Mouse (Mus musculus) embryonic facial prominence, embryonic 13.5 days (tissue): ENCODE measurements at regions not wholly inside any gene's neighbourhood (a gene's known extent, or its start where the extent isn't known, plus 50 kb on each side); places are given as distances from the start of the nearest gene placed in this dataset.

Experiments used
- ATAC-seq: fragments of 200-750 bp; cut with Nextera tagmentation; 2 replicates; pipeline ENCODE4 v1.8.0; 2017; ENCODE audit warnings: low read depth; ENCODE audit not compliant: insufficient number of reproducible peaks, insufficient read depth, low FRiP score, low TSS enrichment
- H3K27ac ChIP-seq: fragments of 300-500 bp; sonication (generic); 2 replicates; pipeline ENCODE4 v1.5.1; 2015; ENCODE audit warnings: moderate library complexity, mild to moderate bottlenecking, inconsistent platforms
- H3K27me3 ChIP-seq: fragments of 300-500 bp; sonication (generic); 2 replicates; pipeline ENCODE4 v1.6.1; 2015; ENCODE audit warnings: mild to moderate bottlenecking, inconsistent platforms
- H3K36me3 ChIP-seq: fragments of 300-500 bp; sonication (generic); 2 replicates; pipeline ENCODE4 v1.6.1; 2015; ENCODE audit warnings: mild to moderate bottlenecking, inconsistent platforms
- H3K4me1 ChIP-seq: fragments of 300-500 bp; sonication (generic); 2 replicates; pipeline ENCODE4 v1.6.1; 2015; ENCODE audit warnings: inconsistent platforms
- H3K4me2 ChIP-seq: fragments of 300-500 bp; sonication (generic); 2 replicates; pipeline ENCODE4 v1.6.1; 2015; ENCODE audit warnings: moderate library complexity, mild to moderate bottlenecking, inconsistent platforms
- H3K4me3 ChIP-seq: fragments of 300-500 bp; sonication (generic); 2 replicates; pipeline ENCODE4 v1.5.1; 2015; ENCODE audit warnings: mild to moderate bottlenecking, inconsistent platforms
- H3K9ac ChIP-seq: fragments of 300-500 bp; sonication (generic); 2 replicates; pipeline ENCODE4 v1.6.1; 2015; ENCODE audit warnings: mild to moderate bottlenecking, inconsistent platforms
- H3K9me3 ChIP-seq: fragments of 300-500 bp; sonication (generic); 2 replicates; pipeline ENCODE4 v1.6.1; 2016; ENCODE audit warnings: inconsistent platforms
- WGBS: fragments of 180-500 bp; shearing (Covaris S2); methylation state at CpG from one replicate; pipeline ENCODE4 v1.1.7; 2015; ENCODE audit warnings: mixed read lengths; 5-methylcytosine and 5-hydroxymethylcytosine counted together

DNA sequence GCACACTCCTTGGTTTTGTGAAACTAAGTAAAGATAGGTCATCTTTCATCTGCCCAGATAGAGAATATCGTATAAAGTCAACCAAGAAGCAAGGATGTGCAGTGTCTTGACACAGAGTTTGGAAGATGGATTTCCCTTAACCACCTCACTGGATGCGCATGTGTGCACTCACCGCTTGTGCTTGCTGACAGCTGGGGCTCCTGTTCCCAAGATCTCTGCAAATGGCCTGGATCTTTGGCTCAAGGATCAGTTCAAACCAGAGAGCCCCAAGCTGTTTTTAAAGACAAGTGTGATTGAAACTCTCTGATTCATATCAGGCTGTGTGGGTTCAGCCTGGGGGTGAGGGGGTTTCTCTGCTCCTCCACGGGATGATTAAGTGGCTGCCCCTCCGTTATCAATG, 288.6 kb upstream of the Lyplal1 start:
- Histone ChIP-seq H3K4me3 (no peak overlapping the region), H3K4me2 (no peak overlapping the region), H3K4me1 (peaks cover 26% of the 10 kb centered on the region), H3K9ac (no peak overlapping the region), H3K27ac (no peak overlapping the region), H3K9me3 (no peaks in the 10 kb centered on the region), H3K36me3 (no peaks in the 10 kb centered on the region), H3K27me3 (no peaks in the 10 kb centered on the region)
- WGBS = 63% methylated on average over 5 of the region's 5 CpGs
- ATAC-seq = no peak

DNA sequence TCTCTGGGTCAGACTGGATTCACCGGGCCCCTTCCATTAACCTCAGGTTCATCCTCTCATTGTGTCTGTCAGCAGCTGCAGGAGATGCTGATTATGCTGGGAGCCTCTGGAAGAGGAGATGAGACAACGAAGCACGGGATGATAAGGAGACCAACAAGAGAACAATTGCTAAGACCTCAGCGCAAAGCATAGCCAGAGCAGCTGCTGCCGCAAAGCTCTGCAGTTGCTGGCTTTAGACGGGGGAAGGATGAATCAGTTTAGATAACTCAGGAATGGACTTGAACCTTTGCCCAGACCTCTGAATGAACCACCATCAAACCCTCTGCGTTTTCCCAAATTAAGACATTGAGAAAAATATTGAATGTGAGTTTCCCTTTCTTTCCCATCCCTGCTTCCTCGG, 282.7 kb upstream of the Lyplal1 start:
- Histone ChIP-seq H3K27ac (no peak overlapping the region), H3K36me3 (no peaks in the 10 kb centered on the region), H3K27me3 (no peaks in the 10 kb centered on the region), H3K4me3 (no peak overlapping the region), H3K9ac (no peak overlapping the region), H3K4me1 (peaks cover 11% of the 10 kb centered on the region; the same call in 1 of the 2 replicates), H3K4me2 (no peak overlapping the region), H3K9me3 (no peaks in the 10 kb centered on the region)
- ATAC-seq = no peak
- WGBS = 51% methylated on average over 8 of the region's 8 CpGs

- Histone ChIP-seq H3K9ac (no peak overlapping the region), H3K4me3 (no peak overlapping the region), H3K4me2 (no peak overlapping the region), H3K27ac (no peak overlapping the region), H3K4me1 (no peaks in the 10 kb centered on the region), H3K9me3 (no peaks in the 10 kb centered on the region), H3K27me3 (no peaks in the 10 kb centered on the region), H3K36me3 (no peaks in the 10 kb centered on the region)
- WGBS = 41% methylated on average over 5 of the region's 5 CpGs
- no peak for ATAC-seq
Measured at GRCm38 (mm10) chr1:186393005-186393404, 275.9 kb upstream of the Lyplal1 start.

- peaks cover 8% of the 10 kb centered on the region for H3K4me1 ChIP-seq
- H3K27ac ChIP-seq = no peak overlapping the region
- no peak overlapping the region for H3K4me2 ChIP-seq
- H3K36me3 ChIP-seq = no peaks in the 10 kb centered on the region
- ATAC-seq = no peak
- no peak overlapping the region for H3K4me3 ChIP-seq
- H3K9ac ChIP-seq = no peak overlapping the region
- 68% methylated on average over 4 of the region's 4 CpGs for WGBS
- no peaks in the 10 kb centered on the region for H3K9me3 ChIP-seq
- no peaks in the 10 kb centered on the region for H3K27me3 ChIP-seq
Measured at GRCm38 (mm10) chr1:186384440-186384839, 267.3 kb upstream of the Lyplal1 start.

- H3K36me3 ChIP-seq = no peaks in the 10 kb centered on the region
- H3K9me3 ChIP-seq = no peaks in the 10 kb centered on the region
- 73% methylated on average over 2 of the region's 2 CpGs for WGBS
- H3K27me3 ChIP-seq = no peaks in the 10 kb centered on the region
- H3K27ac ChIP-seq = no peak overlapping the region
- no peak for ATAC-seq
- H3K9ac ChIP-seq = no peak overlapping the region
- no peak overlapping the region for H3K4me2 ChIP-seq
- no peak overlapping the region for H3K4me3 ChIP-seq
- peaks cover 8% of the 10 kb centered on the region for H3K4me1 ChIP-seq
Measured at GRCm38 (mm10) chr1:186383453-186383852, 266.3 kb upstream of the Lyplal1 start.

DNA sequence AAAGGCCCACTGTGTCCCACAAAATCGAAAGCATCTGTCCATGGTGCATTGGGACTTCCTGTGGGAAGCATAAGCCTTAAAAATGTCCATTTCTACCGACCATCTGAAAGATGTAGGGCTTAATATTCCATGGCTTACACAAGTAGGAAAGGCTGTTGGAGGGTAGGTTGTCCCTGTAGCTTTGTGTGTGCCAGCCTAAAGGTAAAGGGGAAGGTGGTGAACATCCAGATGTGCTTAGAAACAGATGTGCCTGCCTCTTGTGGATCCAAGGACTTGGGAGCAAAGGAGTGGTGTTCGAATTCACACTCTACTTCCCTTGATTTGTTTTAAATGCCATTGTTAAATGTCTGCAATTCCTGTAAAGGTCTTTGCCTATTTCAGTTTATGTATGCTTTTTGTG, 265.9 kb upstream of the Lyplal1 start:
- Histone ChIP-seq H3K27ac (no peak overlapping the region), H3K4me2 (no peak overlapping the region), H3K4me1 (peaks cover 8% of the 10 kb centered on the region), H3K36me3 (no peaks in the 10 kb centered on the region), H3K9ac (no peak overlapping the region), H3K27me3 (no peaks in the 10 kb centered on the region), H3K4me3 (no peak overlapping the region), H3K9me3 (no peaks in the 10 kb centered on the region)
- WGBS = 65% methylated on average over 3 of the region's 3 CpGs
- ATAC-seq = no peak

- no peak overlapping the region for H3K4me3 ChIP-seq
- no peak overlapping the region for H3K4me2 ChIP-seq
- no peaks in the 10 kb centered on the region for H3K27me3 ChIP-seq
- H3K9ac ChIP-seq = no peak overlapping the region
- no peaks in the 10 kb centered on the region for H3K9me3 ChIP-seq
- WGBS = 47% methylated on average over 10 of the region's 10 CpGs
- peaks cover 8% of the 10 kb centered on the region for H3K4me1 ChIP-seq
- peak overlapping the region; percentile 73 for H3K27ac ChIP-seq
- ATAC-seq = no peak
- no peaks in the 10 kb centered on the region for H3K36me3 ChIP-seq
Measured at GRCm38 (mm10) chr1:186379938-186380847, 263.1 kb upstream of the Lyplal1 start.

- no peak overlapping the region for H3K4me2 ChIP-seq
- H3K4me1 ChIP-seq = peaks cover 22% of the 10 kb centered on the region
- no peak overlapping the region for H3K27ac ChIP-seq
- H3K27me3 ChIP-seq = no peaks in the 10 kb centered on the region
- H3K9ac ChIP-seq = no peak overlapping the region
- ATAC-seq = no peak
- 90% methylated on average over 9 of the region's 9 CpGs for WGBS
- no peaks in the 10 kb centered on the region for H3K9me3 ChIP-seq
- no peaks in the 10 kb centered on the region for H3K36me3 ChIP-seq
- H3K4me3 ChIP-seq = no peak overlapping the region
Measured at GRCm38 (mm10) chr1:186376906-186377623, 260.0 kb upstream of the Lyplal1 start.

DNA sequence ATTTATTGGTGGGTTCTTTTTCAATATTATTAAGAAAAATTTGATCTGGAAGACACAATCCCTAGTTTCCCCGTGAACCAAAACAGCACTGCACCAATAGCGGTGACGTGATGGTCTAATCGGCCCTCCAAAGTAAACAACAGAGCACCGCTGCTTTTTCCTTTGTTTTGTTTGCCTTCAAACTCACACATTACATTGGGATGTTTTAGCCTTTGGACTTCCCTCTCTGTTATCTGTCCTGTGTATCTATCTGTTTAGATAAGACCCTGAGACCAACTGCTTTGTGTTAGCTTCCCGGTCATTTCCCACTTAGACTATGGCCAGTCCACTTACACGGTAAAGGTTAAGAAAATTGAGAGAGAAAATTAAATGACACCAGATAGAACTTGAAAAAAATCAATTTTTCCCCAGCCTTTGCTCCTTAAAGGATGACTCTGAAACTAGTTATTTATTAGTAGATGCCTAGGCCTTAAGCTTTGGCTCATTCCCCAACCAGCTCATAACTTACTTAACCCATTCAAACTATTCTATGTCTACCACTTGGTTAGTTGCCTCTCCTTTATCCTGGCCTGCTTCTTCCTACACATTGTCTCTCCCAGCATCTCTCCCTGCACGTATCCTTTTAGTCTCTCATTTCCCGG, 257.0 kb upstream of the Lyplal1 start:
- Histone ChIP-seq H3K27me3 (no peaks in the 10 kb centered on the region), H3K9ac (no peak overlapping the region), H3K4me2 (no peak overlapping the region), H3K4me3 (no peak overlapping the region), H3K9me3 (0 out of 2 replicates have a peak, but pooled peaks cover 3% of the 10 kb centered on the region), H3K27ac (peak overlapping the region; percentile 60), H3K36me3 (no peaks in the 10 kb centered on the region), H3K4me1 (peaks cover 14% of the 10 kb centered on the region)
- no peak for ATAC-seq
- 68% methylated on average over 9 of the region's 9 CpGs for WGBS

GRCm38 (mm10) chr1:186373386-186373785, 256.3 kb upstream of the Lyplal1 start:
- H3K4me1 ChIP-seq = peaks cover 14% of the 10 kb centered on the region
- no peaks in the 10 kb centered on the region for H3K36me3 ChIP-seq
- no peak overlapping the region for H3K4me3 ChIP-seq
- no peaks in the 10 kb centered on the region for H3K27me3 ChIP-seq
- no peak overlapping the region for H3K9ac ChIP-seq
- H3K27ac ChIP-seq = peak overlapping the region; percentile 60; the same call in 1 of the 2 replicates
- no peak overlapping the region for H3K4me2 ChIP-seq
- WGBS = 20% methylated on average over 4 of the region's 4 CpGs
- H3K9me3 ChIP-seq = 0 out of 2 replicates have a peak, but pooled peaks cover 3% of the 10 kb centered on the region
- no peak for ATAC-seq

DNA sequence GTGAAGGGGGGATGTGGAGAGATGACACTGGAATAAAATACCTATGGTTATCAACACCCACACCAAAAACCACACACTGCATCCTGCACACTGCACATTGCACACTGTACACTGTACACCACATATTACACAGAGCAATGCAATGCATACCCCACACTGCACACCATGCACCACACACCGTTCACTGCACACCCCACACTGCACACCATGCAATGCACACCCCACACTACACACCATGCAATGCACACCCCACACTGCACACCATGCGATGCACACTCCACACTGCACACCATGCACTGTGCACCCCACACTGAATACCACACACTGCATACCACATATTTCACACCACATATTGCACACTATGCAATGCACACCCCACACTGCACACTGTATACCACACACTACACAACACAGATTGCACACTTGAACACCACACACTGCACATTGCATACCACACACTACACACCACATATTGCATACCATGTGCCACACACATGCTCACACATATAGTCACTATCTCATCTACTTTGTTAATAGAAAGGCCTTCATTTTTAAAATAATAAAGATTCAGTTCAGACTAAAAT, 255.8 kb upstream of the Lyplal1 start:
- no peak overlapping the region for H3K4me3 ChIP-seq
- H3K4me2 ChIP-seq = no peak overlapping the region
- H3K4me1 ChIP-seq = peaks cover 14% of the 10 kb centered on the region
- no peak overlapping the region for H3K9ac ChIP-seq
- no peaks in the 10 kb centered on the region for H3K36me3 ChIP-seq
- peak overlapping the region; percentile 60; the same call in 1 of the 2 replicates for H3K27ac ChIP-seq
- ATAC-seq = peak; percentile 75; the same call in 1 of the 2 replicates
- WGBS = 90% methylated on average over 2 of the region's 2 CpGs
- H3K27me3 ChIP-seq = no peaks in the 10 kb centered on the region
- 0 out of 2 replicates have a peak, but pooled peaks cover 3% of the 10 kb centered on the region for H3K9me3 ChIP-seq
